Mouse (Mus musculus): Measurements from ENCODE around the gene Negr1.

Negr1 gene

GRCm38 (mm10) chr3:157268742-157269141, 707.1 kb downstream of the Negr1 start:
- ChIA-PET POLR2A (no interaction called here), CTCF (interaction anchor here in 3 of 4 experiments (0.6 to 0.7 kb wide), 3 partner anchors 12 to 451 kb away, joined by 3 to 5 read pairs (median 4); no protein-coding TSS in a partner anchor)

- CTCF ChIA-PET = interaction anchor here in 1 of 4 experiments (0.5 kb wide), 1 partner anchor 18 kb away, joined by 3 read pairs; no protein-coding TSS in a partner anchor
Observed at GRCm38 (mm10) chr3:157272379-157272778, 710.8 kb downstream of the Negr1 start.

GRCm38 (mm10) chr3:157274143-157274542, 712.5 kb downstream of the Negr1 start:
- POLR2A ChIA-PET = interaction anchor here in 1 of 4 experiments (0.6 kb wide), 1 partner anchor 53 kb away, joined by 3 read pairs; no protein-coding TSS in a partner anchor
- CTCF ChIA-PET = interaction anchor here in 1 of 4 experiments (1.0 kb wide), 1 partner anchor 85 kb away, joined by 3 read pairs; no protein-coding TSS in a partner anchor

More at GRCm38 (mm10) chr3:157272379-157272778, 710.8 kb downstream of the Negr1 start:
- POLR2A ChIA-PET = no interaction called here

- CTCF ChIA-PET = interaction anchor here in 1 of 4 experiments (1.4 kb wide), 1 partner anchor 11 kb away, joined by 5 read pairs; no protein-coding TSS in a partner anchor
- POLR2A ChIA-PET = interaction anchor here in 3 of 4 experiments (0.5 to 0.8 kb wide), 4 partner anchors 41 to 637 kb away, joined by 3 to 6 read pairs (median 4); no protein-coding TSS in a partner anchor
Observed at GRCm38 (mm10) chr3:157279717-157280116, 718.1 kb downstream of the Negr1 start.

- CTCF ChIA-PET = interaction anchor here in 1 of 4 experiments (1.4 kb wide), 1 partner anchor 13 kb away, joined by 5 read pairs; no protein-coding TSS in a partner anchor
- POLR2A ChIA-PET = no interaction called here
Observed at GRCm38 (mm10) chr3:157281259-157281658, 719.7 kb downstream of the Negr1 start.

GRCm38 (mm10) chr3:157291286-157291685, 729.7 kb downstream of the Negr1 start:
- ChIA-PET POLR2A (interaction anchor here in 2 of 4 experiments (0.6 to 1.5 kb wide), 2 partner anchors 30 to 31 kb away, joined by 3 to 4 read pairs; no protein-coding TSS in a partner anchor), CTCF (interaction anchor here in 1 of 4 experiments (0.6 kb wide), 1 partner anchor 1504 kb away, joined by 3 read pairs; no protein-coding TSS in a partner anchor)

GRCm38 (mm10) chr3:157297216-157297615, 735.6 kb downstream of the Negr1 start:
- ChIA-PET CTCF (interaction anchor here in 1 of 4 experiments (1.5 kb wide), 1 partner anchor 223 kb away, joined by 4 read pairs; no protein-coding TSS in a partner anchor), POLR2A (no interaction called here)

GRCm38 (mm10) chr3:157303430-157304116, 742.0 kb downstream of the Negr1 start:
- CTCF ChIA-PET = no interaction called here
- POLR2A ChIA-PET = no interaction called here

- ChIA-PET CTCF (interaction anchor here in 3 of 4 experiments (0.6 to 2.3 kb wide), 3 partner anchors 38 to 202 kb away, joined by 3 to 7 read pairs (median 3); no protein-coding TSS in a partner anchor), POLR2A (interaction anchor here (0.5 to 2.4 kb wide), 20 partner anchors 9 to 600 kb away, joined by 3 to 11 read pairs (median 4); partner anchors contain the start of gene Zranb2 (in 3 of the 4))
Observed at GRCm38 (mm10) chr3:157321081-157321573, 759.5 kb downstream of the Negr1 start.

GRCm38 (mm10) chr3:157321834-157322233, 760.2 kb downstream of the Negr1 start:
- CTCF ChIA-PET = interaction anchor here in 3 of 4 experiments (0.6 to 2.3 kb wide), 7 partner anchors 9 to 395 kb away, joined by 3 to 7 read pairs (median 3); no protein-coding TSS in a partner anchor
- POLR2A ChIA-PET = interaction anchor here (0.5 to 2.4 kb wide), 30 partner anchors 9 to 731 kb away, joined by 3 to 11 read pairs (median 4); partner anchors contain the start of gene Zranb2 (in 3 of the 4)

GRCm38 (mm10) chr3:157334169-157334568, 772.6 kb downstream of the Negr1 start:
- POLR2A ChIA-PET = interaction anchor here in 1 of 4 experiments (1.0 kb wide), 1 partner anchor 12 kb away, joined by 3 read pairs; no protein-coding TSS in a partner anchor

GRCm38 (mm10) chr3:157349480-157349879, 787.9 kb downstream of the Negr1 start:
- POLR2A ChIA-PET = interaction anchor here in 2 of 4 experiments (1.0 to 1.4 kb wide), 2 partner anchors 27 to 28 kb away, joined by 4 read pairs; no protein-coding TSS in a partner anchor
- CTCF ChIA-PET = no interaction called here

More at GRCm38 (mm10) chr3:157334169-157334568, 772.6 kb downstream of the Negr1 start:
- CTCF ChIA-PET = no interaction called here

GRCm38 (mm10) chr3:157358905-157359304, 797.3 kb downstream of the Negr1 start:
- ChIA-PET CTCF (interaction anchor here (0.5 to 1.7 kb wide), 8 partner anchors 38 to 250 kb away, joined by 3 to 18 read pairs (median 4); no protein-coding TSS in a partner anchor), POLR2A (interaction anchor here in 2 of 4 experiments (0.7 to 1.1 kb wide), 3 partner anchors 25 to 39 kb away, joined by 3 to 4 read pairs (median 3); no protein-coding TSS in a partner anchor)

- POLR2A ChIA-PET = no interaction called here
- CTCF ChIA-PET = interaction anchor here in 2 of 4 experiments (0.7 to 1.6 kb wide), 3 partner anchors 126 to 161 kb away, joined by 3 to 4 read pairs (median 3); no protein-coding TSS in a partner anchor
Observed at GRCm38 (mm10) chr3:157359840-157360239, 798.2 kb downstream of the Negr1 start.
